Mouse (Mus musculus): ENCODE results near the gene Msi1.
"Not testable (repeated sequence)": the region's sequence is repeated elsewhere in the genome, so short reads cannot be mapped to it uniquely, and the experiment has no call there.

Gene Msi1

GRCm38 (mm10) chr5:115433191-115433590 is 3.8 kb downstream of the Msi1 start:
- no peak for DNase-seq (ENCODE audit: low read depth, low spot score)

DNA sequence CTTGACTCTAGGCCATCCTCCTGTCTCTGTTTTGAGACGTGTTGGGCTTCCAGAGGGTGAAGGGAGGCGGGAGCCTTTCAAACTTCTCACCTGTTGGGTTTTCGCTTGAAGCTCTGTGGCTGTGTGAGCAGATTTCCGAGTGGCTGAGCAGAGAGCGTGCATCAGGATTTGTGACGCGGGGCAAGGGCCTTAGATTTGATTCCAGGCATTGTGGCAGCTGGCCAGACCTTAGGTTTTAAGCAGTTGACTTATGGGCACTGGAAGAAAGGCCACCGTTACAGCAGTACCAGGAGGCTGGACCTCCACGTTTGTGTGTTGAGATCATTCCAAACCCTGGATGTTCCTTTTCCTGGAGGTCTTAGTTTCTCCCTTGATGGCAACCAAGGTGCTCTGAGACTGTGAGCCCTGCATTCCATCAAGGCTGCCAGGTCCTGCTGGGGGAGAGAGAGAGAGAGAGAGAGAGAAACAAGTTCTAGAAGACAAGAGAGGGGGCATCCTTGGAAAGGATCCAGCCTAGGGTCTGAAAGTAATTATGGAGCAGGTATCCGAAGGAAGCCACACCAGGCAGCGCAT is 5.0 kb downstream of the Msi1 start:
- DNase-seq (ENCODE audit: low read depth, low spot score), result no peak

- no peak for DNase-seq (ENCODE audit: low read depth, low spot score)
These were observed 5.7 kb downstream of the Msi1 start for GRCm38 (mm10) chr5:115434853-115435754.

- DNase-seq (ENCODE audit: low read depth, low spot score), result no peak
These were observed 6.5 kb downstream of the Msi1 start for GRCm38 (mm10) chr5:115435755-115436379.

DNA sequence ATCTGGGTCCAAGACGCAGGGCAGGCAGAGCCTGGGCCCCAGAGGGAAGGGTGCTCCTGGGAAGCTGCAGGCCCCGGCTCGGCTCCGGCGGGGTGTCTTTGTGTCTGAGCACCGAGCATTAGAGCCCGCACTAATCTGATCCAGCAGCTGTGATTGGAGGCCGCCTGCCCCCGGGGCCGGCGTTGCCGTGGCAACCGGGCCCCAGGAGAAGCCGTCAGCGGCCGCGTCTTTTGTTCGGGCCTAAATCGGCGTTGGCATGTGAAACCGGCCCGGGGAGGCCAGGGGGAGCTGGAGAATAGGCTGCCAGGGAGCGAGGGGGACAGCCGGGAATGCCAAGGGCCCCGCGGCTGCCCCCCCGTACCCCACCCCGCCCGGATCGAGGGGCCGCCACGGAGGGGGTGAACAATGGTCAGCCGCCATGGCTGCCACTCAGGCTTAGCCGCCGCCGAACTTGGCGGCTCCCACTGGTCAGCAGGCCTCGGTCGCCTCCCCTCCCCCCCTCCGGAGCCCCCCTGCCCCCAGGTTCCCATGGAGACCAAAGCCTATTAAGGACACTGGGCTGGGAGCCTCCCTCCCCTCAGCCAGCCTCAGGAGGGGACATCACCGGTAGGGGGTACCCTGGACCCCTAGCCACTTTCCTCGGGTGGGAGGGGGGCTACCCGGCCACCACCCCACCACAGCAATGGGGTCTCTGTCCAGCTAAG is 7.2 kb downstream of the Msi1 start:
- DNase-seq (ENCODE audit: low read depth, low spot score), result peak; percentile 95

GRCm38 (mm10) chr5:115437242-115437944 is 8.0 kb downstream of the Msi1 start:
- DNase-seq (ENCODE audit: low read depth, low spot score), result no peak

DNA sequence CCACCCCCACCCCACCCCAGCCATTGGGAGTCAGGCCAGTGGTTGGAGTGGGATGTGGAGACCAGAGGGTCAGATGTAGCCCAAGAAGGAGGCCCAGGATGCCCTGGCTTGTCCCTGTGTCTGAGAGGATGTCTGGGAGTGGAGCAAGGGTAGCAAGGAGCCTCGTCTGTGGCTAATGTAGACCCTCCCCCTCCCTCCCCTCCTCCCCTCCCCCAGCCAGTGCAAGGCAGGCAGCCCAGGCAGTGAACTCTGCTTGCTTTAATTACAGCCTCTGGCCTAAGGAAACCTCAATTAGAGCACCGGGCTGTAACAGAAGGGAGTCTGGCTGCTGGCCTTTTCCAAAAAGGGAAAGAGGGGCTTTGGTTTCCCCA is 8.5 kb downstream of the Msi1 start:
- DNase-seq (ENCODE audit: low read depth, low spot score), result no peak

DNA sequence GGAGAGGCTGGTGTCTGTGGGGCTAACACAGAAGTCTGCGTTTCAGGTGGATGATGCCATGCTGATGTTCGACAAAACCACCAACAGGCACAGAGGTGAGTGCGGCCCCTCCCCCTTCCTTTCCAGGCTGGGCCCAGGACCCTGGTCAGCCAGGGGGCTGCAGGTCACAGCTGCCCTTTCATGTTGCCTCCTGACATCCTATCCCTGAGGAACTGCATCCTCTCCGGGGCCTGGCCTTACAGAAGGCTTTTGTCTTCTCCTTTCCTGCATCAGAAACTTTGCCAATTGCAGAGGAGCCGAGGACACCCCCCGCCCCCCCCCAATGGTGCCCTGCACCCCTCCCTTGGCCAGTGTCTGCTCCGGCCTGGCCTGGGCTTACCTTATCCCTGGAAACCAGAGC is 9.3 kb downstream of the Msi1 start:
- no peak for DNase-seq (ENCODE audit: low read depth, low spot score)

- DNase-seq (ENCODE audit: low read depth, low spot score), result no peak
These were observed 11.9 kb downstream of the Msi1 start for GRCm38 (mm10) chr5:115441205-115441849.

DNA sequence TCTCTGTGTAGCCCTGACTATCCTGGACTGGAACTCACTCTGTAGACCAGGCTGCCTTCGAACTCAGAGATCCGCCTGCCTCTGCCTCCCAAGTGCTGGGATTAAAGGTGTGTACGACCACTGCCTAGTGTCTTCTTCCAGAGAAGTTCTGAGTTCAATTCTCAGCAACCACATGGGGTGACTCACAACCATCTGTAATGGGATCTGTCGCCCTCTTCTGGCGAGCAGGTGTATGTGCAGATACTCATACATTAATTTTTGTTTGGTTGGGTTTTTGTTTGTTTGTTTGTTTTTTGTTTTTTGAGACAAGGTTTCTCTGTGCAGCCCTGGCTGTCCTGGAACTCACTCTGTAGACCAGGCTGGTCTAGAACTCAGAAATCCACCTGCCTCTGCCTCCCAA is 13.3 kb downstream of the Msi1 start:
- DNase-seq (ENCODE audit: low read depth, low spot score), result not testable (repeated sequence)

GRCm38 (mm10) chr5:115444130-115444529 is 14.7 kb downstream of the Msi1 start:
- DNase-seq (ENCODE audit: low read depth, low spot score), result no peak

DNA sequence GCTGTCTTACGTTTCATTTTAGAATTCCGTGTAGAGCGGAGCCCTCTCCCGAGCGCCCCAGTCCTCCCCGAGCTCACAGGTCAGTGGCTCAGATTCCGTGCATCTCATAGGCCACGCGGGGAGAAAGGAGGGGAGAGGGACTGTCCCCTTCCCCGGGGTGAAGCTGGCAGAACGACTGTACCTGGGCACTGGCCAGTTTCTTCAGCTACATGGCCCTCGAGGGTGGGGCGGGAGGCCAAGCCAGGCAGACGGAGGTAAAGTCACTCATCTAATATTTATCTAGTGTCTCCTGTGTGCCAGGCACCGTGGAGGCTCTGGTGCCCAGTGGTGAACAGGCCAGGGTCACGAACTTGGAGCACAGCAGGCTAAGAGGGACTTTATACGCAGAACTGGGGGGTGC is 17.7 kb downstream of the Msi1 start:
- no peak for DNase-seq (ENCODE audit: low read depth, low spot score)

- no peak for DNase-seq (ENCODE audit: low read depth, low spot score)
These were observed 19.8 kb downstream of the Msi1 start for GRCm38 (mm10) chr5:115449247-115449646.

DNA sequence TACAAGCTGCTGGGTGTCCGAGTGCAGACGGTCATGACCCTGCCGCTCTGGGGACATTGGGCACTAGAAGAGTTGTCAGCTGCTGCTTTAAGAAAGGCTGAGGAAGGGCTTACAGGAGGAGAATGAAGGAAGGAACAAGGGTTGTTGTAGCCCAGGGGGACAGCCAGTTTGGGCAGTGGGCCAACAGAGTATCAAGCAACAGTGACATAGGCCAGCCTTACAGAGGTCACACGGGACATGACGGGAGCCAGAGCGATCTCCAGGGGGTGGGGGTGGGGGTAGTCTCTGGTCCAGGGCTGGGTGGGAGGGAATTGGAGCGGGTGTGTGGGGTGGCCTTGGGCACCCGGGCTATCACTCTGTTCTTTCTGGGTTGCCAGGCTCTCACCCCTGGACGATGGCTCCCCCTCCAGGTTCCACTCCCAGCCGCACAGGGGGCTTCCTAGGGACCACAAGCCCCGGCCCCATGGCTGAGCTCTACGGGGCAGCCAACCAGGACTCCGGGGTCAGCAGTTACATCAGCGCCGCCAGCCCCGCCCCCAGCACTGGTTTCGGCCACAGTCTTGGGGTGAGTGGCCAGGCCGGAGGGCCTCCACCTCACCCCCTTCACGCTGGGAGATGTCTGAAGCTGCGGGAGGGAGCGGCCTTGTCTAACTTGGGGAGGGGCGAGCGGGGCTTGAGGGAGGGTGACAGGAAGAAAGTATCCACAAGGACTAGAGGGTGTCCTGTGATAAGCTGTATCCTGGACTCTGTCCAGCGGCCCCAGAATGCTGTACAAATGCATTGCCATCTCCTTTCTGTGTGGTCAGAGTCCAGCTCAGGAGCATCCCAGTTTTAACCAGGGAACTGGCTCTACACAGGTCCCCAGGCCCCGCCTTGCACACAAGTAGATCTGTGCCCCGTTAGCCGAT is 21.3 kb downstream of the Msi1 start:
- no peak for DNase-seq (ENCODE audit: low read depth, low spot score)

GRCm38 (mm10) chr5:115454422-115455090 is 25.2 kb downstream of the Msi1 start:
- no peak for DNase-seq (ENCODE audit: low read depth, low spot score)

- DNase-seq (ENCODE audit: low read depth, low spot score), result no peak
These were observed 26.4 kb downstream of the Msi1 start for GRCm38 (mm10) chr5:115455838-115456237.

DNA sequence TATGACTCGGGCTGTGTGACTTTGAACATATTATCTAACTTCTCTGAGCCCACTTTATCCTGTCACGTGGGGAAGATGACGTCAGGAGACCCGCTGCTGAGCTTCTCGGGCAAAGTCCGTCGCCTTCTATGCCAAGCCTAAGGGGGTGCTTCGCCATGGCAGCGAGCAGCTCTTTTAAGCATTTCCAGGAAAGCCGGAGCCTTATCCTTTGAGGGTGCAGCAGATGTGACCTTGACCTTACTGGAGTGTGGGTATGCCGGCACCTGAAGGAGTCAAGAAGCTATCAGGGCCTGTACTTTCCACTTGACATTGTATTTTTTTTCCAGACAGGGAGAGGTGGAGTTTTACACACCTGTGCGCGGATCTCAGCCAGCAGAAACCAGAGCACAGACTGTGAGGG is 29.5 kb downstream of the Msi1 start:
- no peak for DNase-seq (ENCODE audit: low read depth, low spot score)

- DNase-seq (ENCODE audit: low read depth, low spot score), result no peak
These were observed 35.2 kb downstream of the Msi1 start for GRCm38 (mm10) chr5:115464408-115465115.
